Mouse (Mus musculus): ENCODE results near the gene Agl. TPM values are rescaled to one million over a fixed set of nuclear protein-coding genes. Genes with fewer than 3 reads are reported as not detected.

Gene Agl
- total and polyA plus RNA-seq, 3 experiments: 9.7 to 54.6 (median 53.8) TPM

GRCm38 (mm10) chr3:116694955-116695665 lies 112.9 kb downstream of the Agl start:
- DNase-seq: no peak

DNA sequence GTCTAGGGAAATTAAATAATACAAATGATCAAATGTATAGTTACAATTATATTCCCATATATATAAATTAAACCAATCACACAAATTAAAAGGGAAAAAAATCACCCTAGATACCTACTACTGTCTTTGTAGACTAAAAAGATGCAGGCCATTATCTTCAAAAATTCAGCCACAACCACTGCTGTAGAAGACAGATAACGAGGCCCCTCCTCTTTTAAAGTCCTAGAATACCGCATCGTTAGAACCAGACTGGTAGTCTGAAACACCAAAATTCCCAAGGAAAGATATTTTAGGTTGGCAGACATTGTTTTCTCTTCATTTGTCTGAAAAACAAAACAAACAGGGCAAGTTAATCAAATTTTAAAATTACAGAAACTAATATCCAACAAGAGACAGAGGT lies 113.7 kb downstream of the Agl start:
- DNase-seq: no peak

Other genes starting within 250 kb of the Agl start
- gene Lrrc39, start 245.2 kb downstream of the Agl start, total RNA-seq (2021): 1 to 10 TPM; 2.0 to 3.2 TPM
- gene Lrrc39, start 245.2 kb downstream of the Agl start, polyA plus RNA-seq (2012; rRNA removed): 0.31 and 0.43 TPM in 2 replicates
- gene Sass6, start 213.2 kb downstream of the Agl start, total RNA-seq (2021): 1 to 10 TPM; 1.9 to 3.5 TPM
- gene Sass6, start 213.2 kb downstream of the Agl start, polyA plus RNA-seq (2012; rRNA removed): 0.21 and 0.38 TPM in 2 replicates
- gene Trmt13, start 193.6 kb downstream of the Agl start, total RNA-seq (2021): 10 to 100 TPM; 11.5 to 16.4 TPM
- gene Trmt13, start 193.6 kb downstream of the Agl start, polyA plus RNA-seq (2012; rRNA removed): 1.8 and 2.3 TPM in 2 replicates
- gene Mfsd14a, start 145.5 kb downstream of the Agl start, total RNA-seq (2021): 10 to 100 TPM; 48.9 to 55.8 TPM
- 7.1 and 8.1 TPM in 2 replicates for gene Mfsd14a, start 145.5 kb downstream of the Agl start, polyA plus RNA-seq (2012; rRNA removed)
- not detected for gene Gm43191, start 126.9 kb downstream of the Agl start, total RNA-seq (2021)
- gene Gm43191, start 126.9 kb downstream of the Agl start, polyA plus RNA-seq (2012; rRNA removed): not detected in 2 replicates
- gene Slc35a3, start 95.3 kb downstream of the Agl start, total RNA-seq (2021): 10 to 100 TPM; 20.2 to 26.7 TPM
- gene Slc35a3, start 95.3 kb downstream of the Agl start, polyA plus RNA-seq (2012; rRNA removed): 1.1 TPM in 2 replicates
- 10 to 100 TPM; 10.1 to 26.8 TPM for gene Frrs1, start 51.3 kb upstream of the Agl start, total RNA-seq (2021)
- gene Frrs1, start 51.3 kb upstream of the Agl start, polyA plus RNA-seq (2012; rRNA removed): 11.9 and 18.5 TPM in 2 replicates
- not detected for gene 4930455H04Rik, start 160.1 kb upstream of the Agl start, total RNA-seq (2021)
- not detected in 2 replicates for gene 4930455H04Rik, start 160.1 kb upstream of the Agl start, polyA plus RNA-seq (2012; rRNA removed)
- 10 to 100 TPM; 38.3 to 67.9 TPM for gene Palmd, start 160.8 kb upstream of the Agl start, total RNA-seq (2021)
- gene Palmd, start 160.8 kb upstream of the Agl start, polyA plus RNA-seq (2012; rRNA removed): 2.3 and 3.3 TPM in 2 replicates

Data from adrenal gland, adult 2 months (tissue).